Mouse (Mus musculus) cortical plate, adult 2 months (tissue): ENCODE data around the gene Eif5a.

ENCODE experiments used
- CTCF ChIP-seq: fragments of 200-500 bp; IDR thresholded peaks from 2 replicates; pipeline ENCODE4 v1.5.1; 2011; ENCODE audit warnings: mild to moderate bottlenecking, control low read depth, low read length; ENCODE audit not compliant: insufficient read depth; ENCODE audit errors: extremely low read depth
- POLR2A ChIP-seq: fragments of 200-500 bp; IDR thresholded peaks from 2 replicates; pipeline ENCODE4 v1.6.1; 2011; ENCODE audit warnings: mild to moderate bottlenecking, low read length, control low read depth; ENCODE audit not compliant: insufficient read depth; ENCODE audit errors: extremely low read depth

- TF ChIP-seq CTCF (no peak), POLR2A (no peak)
These were observed 49.3 kb downstream of the Eif5a start for GRCm38 (mm10) chr11:69872451-69872850.
